Mouse (Mus musculus) ES-Bruce4 (cell line): Measurements from ENCODE around the gene Lrrc49. TPM values are rescaled to one million over a fixed set of nuclear protein-coding genes. Genes with fewer than 3 reads are reported as not detected.

Experiments
- H3K27ac ChIP-seq: 2 replicates; pipeline ENCODE4 v1.5.1; 2012; ENCODE audit warnings: low read length, inconsistent platforms; ENCODE audit not compliant: insufficient read depth
- H3K27me3 ChIP-seq: 2 replicates; pipeline ENCODE4 v1.6.1; 2012; ENCODE audit warnings: mild to moderate bottlenecking, low read length, inconsistent platforms; ENCODE audit not compliant: control insufficient read depth, poor library complexity, insufficient read depth, severe bottlenecking
- H3K36me3 ChIP-seq: 2 replicates; pipeline ENCODE4 v1.6.1; 2012; ENCODE audit warnings: inconsistent platforms, mild to moderate bottlenecking, low read length, moderate library complexity; ENCODE audit not compliant: control insufficient read depth, poor library complexity, insufficient read depth, severe bottlenecking
- H3K4me1 ChIP-seq: one replicate; pipeline ENCODE4 v1.8.1; 2011; ENCODE audit warnings: low read length; ENCODE audit not compliant: control insufficient read depth, insufficient read depth
- H3K4me3 ChIP-seq: 2 replicates; pipeline ENCODE4 v1.5.1; 2011; ENCODE audit warnings: low read depth, mild to moderate bottlenecking, low read length
- H3K9ac ChIP-seq: 2 replicates; pipeline ENCODE4 v1.6.1; 2012; ENCODE audit warnings: low read depth, mild to moderate bottlenecking, inconsistent platforms; ENCODE audit not compliant: poor library complexity, severe bottlenecking
- H3K9me3 ChIP-seq: replicated peaks from 2 replicates; pipeline ENCODE4 v1.6.1; 2012; ENCODE audit warnings: mild to moderate bottlenecking, low read length, inconsistent platforms; ENCODE audit not compliant: control insufficient read depth, poor library complexity, insufficient read depth, severe bottlenecking
- CTCF ChIP-seq: IDR thresholded peaks from one replicate; pipeline ENCODE4 v1.8.1; 2011; ENCODE audit warnings: low read depth, low read length
- EP300 ChIP-seq: IDR thresholded peaks from 2 replicates; pipeline ENCODE4 v1.6.1; 2011; ENCODE audit warnings: low read depth, low read length; ENCODE audit not compliant: insufficient read depth
- POLR2A ChIP-seq: IDR thresholded peaks from one replicate; pipeline ENCODE4 v1.8.1; 2011; ENCODE audit warnings: low read length; ENCODE audit not compliant: insufficient read depth
- polyA plus RNA-seq: library from polyadenylated mRNA; stranded (reverse); fragments of >200 nt; gene quantifications from 2 replicates; pipeline ENCODE4 v1.2.4, GENCODE M21; 2011; ENCODE audit warnings: low read depth; ENCODE audit not compliant: missing spikeins, insufficient read depth, insufficient read length

Gene Lrrc49
- 3.6 and 5.7 TPM in 2 replicates for polyA plus RNA-seq

- H3K4me1 ChIP-seq = no peaks in the 10 kb centered on the region
- no peaks in the 10 kb centered on the region for H3K36me3 ChIP-seq
- no peaks in the 10 kb centered on the region for H3K27me3 ChIP-seq
- no peak within 1 kb of the TSS; the same call in 1 of the 2 replicates for H3K27ac ChIP-seq
- TF ChIP-seq CTCF (no peak), EP300 (no peak), POLR2A (no peak)
- H3K9me3 ChIP-seq = no peaks in the 10 kb centered on the region
- H3K9ac ChIP-seq = peak within 1 kb of the TSS; percentile 59
- H3K4me3 ChIP-seq = peak within 1 kb of the TSS; percentile 84
Observed at GRCm38 (mm10) chr9:60687891-60688324, at the start of gene Lrrc49. Gene Lrrc49 (minus strand): TSS chr9:60688158.

GRCm38 (mm10) chr9:60734321-60734720, 46.4 kb upstream of the Lrrc49 start:
- Histone ChIP-seq H3K4me1 (no peaks in the 10 kb centered on the region), H3K27ac (no peak overlapping the region), H3K9me3 (peaks cover 11% of the 10 kb centered on the region), H3K36me3 (no peaks in the 10 kb centered on the region), H3K27me3 (no peaks in the 10 kb centered on the region), H3K4me3 (no peak overlapping the region), H3K9ac (no peak overlapping the region)
- TF ChIP-seq CTCF = no peak
- no peak for TF ChIP-seq POLR2A
- TF ChIP-seq EP300 = no peak

- Histone ChIP-seq H3K4me1 (no peaks in the 10 kb centered on the region), H3K27me3 (no peaks in the 10 kb centered on the region), H3K4me3 (no peak overlapping the region), H3K9me3 (peaks cover 3% of the 10 kb centered on the region), H3K27ac (no peak overlapping the region), H3K9ac (no peak overlapping the region), H3K36me3 (no peaks in the 10 kb centered on the region)
- no peak for TF ChIP-seq POLR2A
- TF ChIP-seq CTCF = no peak
- TF ChIP-seq EP300 = no peak
Observed at GRCm38 (mm10) chr9:60724968-60725367, 37.0 kb upstream of the Lrrc49 start.

GRCm38 (mm10) chr9:60719687-60720086, 31.7 kb upstream of the Lrrc49 start:
- 0 out of 2 replicates have a peak, but pooled peaks cover 1% of the 10 kb centered on the region for H3K9me3 ChIP-seq
- H3K27ac ChIP-seq = no peak overlapping the region
- H3K4me3 ChIP-seq = no peak overlapping the region
- H3K4me1 ChIP-seq = no peaks in the 10 kb centered on the region
- H3K27me3 ChIP-seq = no peaks in the 10 kb centered on the region
- no peaks in the 10 kb centered on the region for H3K36me3 ChIP-seq
- H3K9ac ChIP-seq = no peak overlapping the region
- TF ChIP-seq CTCF (no peak), EP300 (no peak), POLR2A (no peak)

GRCm38 (mm10) chr9:60718284-60718683, 30.3 kb upstream of the Lrrc49 start:
- peak; percentile 42 for TF ChIP-seq CTCF
- TF ChIP-seq EP300 = no peak
- no peak for TF ChIP-seq POLR2A

GRCm38 (mm10) chr9:60715828-60716227, 27.9 kb upstream of the Lrrc49 start:
- Histone ChIP-seq H3K4me1 (no peaks in the 10 kb centered on the region), H3K9ac (no peak overlapping the region), H3K9me3 (no peaks in the 10 kb centered on the region), H3K27me3 (no peaks in the 10 kb centered on the region), H3K27ac (no peak overlapping the region), H3K4me3 (no peak overlapping the region), H3K36me3 (no peaks in the 10 kb centered on the region)
- TF ChIP-seq CTCF (peak; percentile 47), EP300 (no peak), POLR2A (no peak)

More at GRCm38 (mm10) chr9:60718284-60718683, 30.3 kb upstream of the Lrrc49 start:
- H3K27me3 ChIP-seq = no peaks in the 10 kb centered on the region
- H3K9me3 ChIP-seq = no peaks in the 10 kb centered on the region
- H3K36me3 ChIP-seq = no peaks in the 10 kb centered on the region
- H3K4me3 ChIP-seq = no peak overlapping the region
- H3K4me1 ChIP-seq = no peaks in the 10 kb centered on the region
- H3K27ac ChIP-seq = no peak overlapping the region
- H3K9ac ChIP-seq = no peak overlapping the region
